Mouse (Mus musculus) embryonic fibroblast, embryonic 13.5 days (primary cell): ENCODE measurements around the gene Miga2.

Experiments used
- CTCF ChIP-seq: IDR thresholded peaks from 2 replicates; pipeline ENCODE4 v1.5.1; 2011; ENCODE audit warnings: mild to moderate bottlenecking, control low read depth, low read length, moderate library complexity, borderline replicate concordance; ENCODE audit not compliant: insufficient read depth
- POLR2A ChIP-seq: IDR thresholded peaks from 2 replicates; pipeline ENCODE4 v1.6.1; 2011; ENCODE audit warnings: low read depth, mild to moderate bottlenecking, control low read depth, low read length, moderate library complexity

- TF ChIP-seq CTCF = no peak
- no peak for TF ChIP-seq POLR2A
Measured at GRCm38 (mm10) chr2:30343601-30344137, 20.4 kb upstream of the Miga2 start.
